In the genomic region with DNA sequence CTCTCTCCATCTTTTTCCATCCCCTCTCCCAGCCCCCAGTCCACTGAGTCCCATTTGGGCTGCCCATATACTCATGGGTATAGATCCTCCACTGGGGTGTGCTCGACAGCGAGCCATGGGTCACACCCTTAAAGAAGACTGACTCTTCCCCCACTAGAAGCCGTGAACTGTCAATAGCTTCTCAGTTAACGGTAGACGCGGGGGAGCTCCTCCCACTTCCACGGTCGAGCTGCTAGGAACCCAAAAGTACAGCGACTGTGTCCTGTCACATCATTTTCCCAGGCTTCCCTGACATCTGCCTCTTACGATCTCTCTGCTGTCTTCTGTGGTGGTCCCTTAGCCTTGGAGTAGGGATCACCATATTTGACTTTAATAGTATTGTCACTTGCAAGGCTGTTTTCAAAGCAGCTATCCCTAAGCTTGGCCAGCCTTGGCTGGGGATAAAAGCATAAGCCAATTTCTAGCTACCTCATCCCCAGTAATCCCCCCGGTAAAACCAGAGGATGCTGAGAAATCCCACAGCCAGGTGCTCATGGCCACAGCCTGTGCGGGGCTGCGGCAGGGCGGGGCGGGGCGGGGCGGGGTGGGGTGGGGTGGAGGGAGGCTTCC, we compare ENCODE assay signal across 9 mouse cellular contexts.
DNase-seq lines count a peak whose midpoint lies in the region; ATAC-seq and TF ChIP-seq lines count a peak whose summit lies in the region.
"Had no signal": no experiment of that assay in that cellular context is flagged by ENCODE, and none has a peak within 500 bp of the region (broad histone marks: within the 10 kb centered on the region; RNA-seq: fewer than 3 reads in every experiment).

No protein-coding gene starts in this region.

- no peaks in the 10 kb centered on the region for H3K79me2 ChIP-seq in heart, adult 2 months (replicated peaks; ENCODE audit: control insufficient read depth, insufficient read depth, low read length)

- no peak for TF ChIP-seq POLR2A in heart, adult 2 months (IDR thresholded peaks at IDR 0.05; ENCODE audit: insufficient read depth, low read depth, low read length)

- peak; percentile 28; the same call in 1 of the 2 replicates for ATAC-seq in heart, embryonic 16.5 days (replicated peaks; ENCODE audit: extremely low read depth, insufficient read depth, low FRiP score)
- no peak for ATAC-seq in forebrain, embryonic 16.5 days

- no peaks in the 10 kb centered on the region for H3K9me3 ChIP-seq in heart, embryonic 16.5 days (replicated peaks; ENCODE audit: control insufficient read depth, low read length)
- H3K9me3 ChIP-seq in forebrain, embryonic 16.5 days (ENCODE audit: control insufficient read depth, low read length): no peaks in the 10 kb centered on the region

- no peak overlapping the region for H3K9ac ChIP-seq in heart, embryonic 16.5 days (ENCODE audit: low read length)
- no peak overlapping the region for H3K9ac ChIP-seq in heart, adult 2 months (ENCODE audit: low read depth, low read length)
- no peak overlapping the region for H3K9ac ChIP-seq in forebrain, embryonic 16.5 days (replicated peaks; ENCODE audit: low read depth, low read length)

- no peak for TF ChIP-seq EP300 in heart, adult 2 months (IDR thresholded peaks at IDR 0.05; ENCODE audit: insufficient read depth, low read depth, low read length)

- TF ChIP-seq CTCF in heart, adult 2 months (IDR thresholded peaks at IDR 0.05): no peak

- no peak for DNase-seq in heart, adult 2 months
- DNase-seq in CD4-positive helper T cell, adult 2 months (ENCODE audit: low read depth, low spot score): peak; percentile 82
- DNase-seq in natural killer cell, adult 2 months (ENCODE audit: low spot score in 2 of 2): peak; percentile 17 to 37
- DNase-seq in Muller cell, postnatal 12 days (ENCODE audit: inconsistent ontology term): no peak
- DNase-seq in right cerebral cortex, adult 2 months (ENCODE audit: low spot score in 2 of 2): no peak
- no peak for DNase-seq in adrenal gland, postnatal 4 days (ENCODE audit: low spot score in 2 of 2)
- DNase-seq: right cerebral cortex, adult 18-20 months had no signal

- H3K4me1 ChIP-seq in heart, embryonic 16.5 days (ENCODE audit: control insufficient read depth, insufficient read depth, low read length): 0 out of 2 replicates have a peak, but pooled peaks cover 2% of the 10 kb centered on the region
- H3K4me1 ChIP-seq in heart, adult 2 months (ENCODE audit: control insufficient read depth, insufficient read depth, low read length): peaks cover 3% of the 10 kb centered on the region
- no peaks in the 10 kb centered on the region for H3K4me1 ChIP-seq in forebrain, embryonic 16.5 days (replicated peaks; ENCODE audit: control insufficient read depth, insufficient read depth, low read length)

- H3K27ac ChIP-seq in heart, embryonic 16.5 days (ENCODE audit: low read length): no peak overlapping the region
- H3K27ac ChIP-seq in heart, adult 2 months: no peak overlapping the region
- H3K27ac ChIP-seq in forebrain, embryonic 16.5 days (ENCODE audit: low read length): no peak overlapping the region

- WGBS in heart, embryonic 16.5 days: 27% methylated on average over 17 of the region's 17 CpGs
- 22% methylated on average over 17 of the region's 17 CpGs for WGBS in heart, adult 2 months
- 50% methylated on average over 17 of the region's 17 CpGs for WGBS in forebrain, embryonic 16.5 days

- no peaks in the 10 kb centered on the region for H3K27me3 ChIP-seq in heart, embryonic 16.5 days (ENCODE audit: control insufficient read depth, insufficient read depth, low read length)
- no peaks in the 10 kb centered on the region; the same call in 1 of the 2 replicates for H3K27me3 ChIP-seq in heart, adult 2 months (ENCODE audit: control insufficient read depth, insufficient read depth, low read length)
- no peaks in the 10 kb centered on the region for H3K27me3 ChIP-seq in forebrain, embryonic 16.5 days (replicated peaks; ENCODE audit: control insufficient read depth, insufficient read depth, low read length)

- peak overlapping the region; percentile 17 for H3K4me2 ChIP-seq in heart, embryonic 16.5 days (ENCODE audit: low read depth, low read length)
- H3K4me2 ChIP-seq in forebrain, embryonic 16.5 days (ENCODE audit: low read length): peak overlapping the region; percentile 13; the same call in 1 of the 2 replicates

- H3K4me3 ChIP-seq in heart, embryonic 16.5 days (ENCODE audit: low read length): no peak overlapping the region
- H3K4me3 ChIP-seq in heart, adult 2 months: no peak overlapping the region
- H3K4me3 ChIP-seq in forebrain, embryonic 16.5 days (replicated peaks; ENCODE audit: low read length): no peak overlapping the region

- H3K36me3 ChIP-seq in heart, embryonic 16.5 days (ENCODE audit: control insufficient read depth, insufficient read depth): no peaks in the 10 kb centered on the region
- H3K36me3 ChIP-seq in heart, adult 2 months (ENCODE audit: control insufficient read depth, insufficient read depth, low read length): no peaks in the 10 kb centered on the region
- no peaks in the 10 kb centered on the region for H3K36me3 ChIP-seq in forebrain, embryonic 16.5 days (ENCODE audit: control insufficient read depth, insufficient read depth)

- intact Hi-C loops in heart, adult 2 months (cut with DNase I): loop anchor here (10.0 kb wide), 1 partner anchor 127 kb away; no protein-coding TSS in a partner anchor

Comparison
In these comparisons a context has a peak if more than half of its experiments do, and no peak if none do; other contexts are left out.
1. DNase-seq: peak in CD4-positive helper T cell, adult 2 months (single experiment) and natural killer cell, adult 2 months (2 of 2); none in heart, adult 2 months (0 of 2), Muller cell, postnatal 12 days (single experiment), right cerebral cortex, adult 2 months (0 of 2) and adrenal gland, postnatal 4 days (0 of 2).